Mouse (Mus musculus) v-Abl transformed pro-B cells (cell line): ENCODE data around the gene Hoxb2.

Source experiments
- in situ Hi-C, 2 experiments: fragments of 400-800 bp; cut with MboI; formaldehyde crosslinking; loops; one replicate each; pipeline ENCODE4 v1.15.1; 2025; ENCODE audit not compliant: unreplicated experiment in 2 of 2

Hoxb2 gene

DNA sequence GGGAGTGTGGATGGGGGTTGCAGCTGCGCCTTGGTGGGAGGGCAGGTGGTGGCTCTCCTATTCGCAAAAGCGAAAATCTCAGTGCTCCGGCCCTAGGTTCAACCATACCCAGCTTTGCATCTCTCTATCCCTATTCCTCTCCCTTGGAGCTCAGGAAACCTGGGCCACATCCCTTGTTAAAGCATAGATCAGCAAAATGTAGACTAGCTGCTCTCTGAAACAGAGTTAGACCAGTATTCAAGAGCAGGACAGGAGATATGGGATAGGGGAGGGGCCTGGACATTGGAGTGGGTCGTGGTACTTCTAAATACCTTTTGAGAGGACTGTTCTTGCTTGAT is 35.0 kb upstream of the Hoxb2 start:
- in situ Hi-C loops, result no loop called here

DNA sequence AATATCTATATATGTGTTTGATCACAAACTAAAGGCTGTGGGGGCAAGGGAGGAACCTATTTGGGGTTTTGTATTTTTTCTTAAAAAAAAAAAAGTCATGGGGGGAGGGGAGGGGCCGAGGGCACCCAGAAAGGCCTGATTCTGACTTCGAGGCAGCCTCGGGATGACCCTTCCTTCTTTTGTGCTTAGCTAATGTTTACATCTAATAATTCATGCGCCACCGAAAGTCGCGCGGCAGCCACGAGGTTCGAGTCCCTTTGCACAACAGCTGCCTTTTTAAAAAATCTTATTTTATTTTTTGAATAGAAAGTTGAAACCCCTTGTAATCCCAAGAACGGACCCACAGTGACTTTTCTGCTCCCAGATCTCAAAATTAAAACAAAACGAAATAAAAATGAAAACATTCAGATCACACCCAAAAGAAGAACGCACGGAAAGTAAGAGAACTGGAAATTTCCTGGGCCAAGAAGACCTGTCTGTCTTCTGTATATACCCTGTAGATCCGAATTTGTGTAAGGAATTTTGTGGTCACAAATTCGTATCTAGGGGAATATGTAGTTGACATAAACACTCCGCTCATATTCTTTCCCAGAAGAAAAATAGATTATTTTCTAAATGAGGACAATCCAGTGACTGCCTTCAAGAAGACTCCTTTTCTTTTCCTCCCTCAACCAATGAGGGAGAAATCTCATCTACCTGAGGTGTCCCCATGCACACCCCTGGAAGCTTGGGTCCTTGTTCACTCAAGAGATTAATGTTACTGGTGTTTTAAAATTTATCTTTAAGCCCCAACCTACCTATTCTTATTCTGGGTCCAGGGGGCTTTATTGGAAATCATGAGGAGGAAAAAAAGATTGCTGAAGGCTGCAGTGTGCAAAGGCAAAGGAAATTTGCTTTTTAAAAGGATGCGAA is 33.4 kb upstream of the Hoxb2 start:
- in situ Hi-C loops, result no loop called here

DNA sequence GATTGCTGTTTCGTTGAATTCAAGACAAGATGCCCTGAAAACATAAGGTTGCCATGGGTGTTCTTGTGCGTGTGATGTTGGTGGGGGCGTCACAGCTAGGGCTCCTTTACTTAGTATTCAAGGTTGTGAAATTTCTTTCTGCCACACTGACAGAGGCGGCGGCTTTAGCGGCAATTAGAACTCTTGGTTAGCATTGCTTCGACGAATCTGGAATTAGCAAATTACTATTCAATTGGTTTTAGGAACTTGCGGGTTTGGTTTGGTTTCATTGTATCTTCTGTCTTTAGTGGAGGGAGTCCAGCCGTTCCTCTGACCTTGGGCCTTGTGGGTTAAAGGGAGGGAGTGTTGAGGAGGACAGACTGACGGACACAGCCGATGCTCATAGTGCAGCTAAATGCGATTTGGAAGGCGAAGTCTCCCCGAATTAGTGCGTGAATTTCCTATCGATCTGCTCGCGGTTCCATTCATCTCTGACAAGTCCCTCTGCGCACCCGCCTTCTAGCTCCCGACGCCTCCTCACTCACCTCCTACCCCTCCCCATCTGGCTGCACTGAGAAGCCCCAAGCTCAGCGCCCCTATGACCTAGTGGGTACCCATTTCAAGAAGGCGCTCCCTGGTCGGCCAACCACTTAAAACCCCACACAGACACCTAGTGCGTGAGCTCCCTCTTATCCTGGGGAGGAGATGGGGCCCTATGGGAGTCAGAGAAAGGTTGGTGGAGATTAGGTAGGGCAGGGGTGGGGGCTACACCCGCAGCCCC is 32.5 kb upstream of the Hoxb2 start, which contains the start of gene Hoxb4:
Gene Hoxb4 (plus strand): TSS at position 660 of the 760 bp plus-strand sequence.
- in situ Hi-C loops, result no loop called here

DNA sequence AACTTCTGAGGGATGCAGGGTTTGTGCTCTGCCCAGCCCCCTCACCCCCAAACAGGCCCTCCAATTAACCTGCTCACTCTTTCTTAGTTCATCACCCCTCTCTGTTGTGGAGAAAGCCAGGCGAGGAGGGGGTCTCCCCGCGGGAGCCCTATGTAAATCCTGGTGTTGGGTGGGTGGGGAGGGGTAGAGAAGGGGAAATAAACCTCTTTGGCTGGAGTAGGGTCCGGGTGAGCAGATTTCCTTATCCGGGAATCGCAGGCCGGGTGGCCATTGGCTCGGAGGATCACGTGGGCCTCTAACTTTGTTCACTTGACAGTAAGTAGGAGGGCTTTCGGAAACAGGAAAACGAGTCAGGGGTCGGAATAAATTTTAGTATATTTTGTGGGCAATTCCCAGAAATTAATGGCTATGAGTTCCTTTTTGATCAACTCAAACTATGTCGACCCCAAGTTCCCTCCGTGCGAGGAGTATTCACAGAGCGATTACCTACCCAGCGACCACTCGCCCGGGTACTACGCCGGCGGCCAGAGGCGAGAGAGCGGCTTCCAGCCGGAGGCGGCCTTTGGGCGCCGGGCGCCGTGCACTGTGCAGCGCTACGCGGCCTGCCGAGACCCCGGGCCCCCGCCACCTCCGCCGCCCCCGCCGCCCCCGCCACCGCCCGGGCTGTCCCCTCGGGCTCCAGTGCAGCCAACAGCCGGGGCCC is 31.8 kb upstream of the Hoxb2 start:
- in situ Hi-C loops, result no loop called here

DNA sequence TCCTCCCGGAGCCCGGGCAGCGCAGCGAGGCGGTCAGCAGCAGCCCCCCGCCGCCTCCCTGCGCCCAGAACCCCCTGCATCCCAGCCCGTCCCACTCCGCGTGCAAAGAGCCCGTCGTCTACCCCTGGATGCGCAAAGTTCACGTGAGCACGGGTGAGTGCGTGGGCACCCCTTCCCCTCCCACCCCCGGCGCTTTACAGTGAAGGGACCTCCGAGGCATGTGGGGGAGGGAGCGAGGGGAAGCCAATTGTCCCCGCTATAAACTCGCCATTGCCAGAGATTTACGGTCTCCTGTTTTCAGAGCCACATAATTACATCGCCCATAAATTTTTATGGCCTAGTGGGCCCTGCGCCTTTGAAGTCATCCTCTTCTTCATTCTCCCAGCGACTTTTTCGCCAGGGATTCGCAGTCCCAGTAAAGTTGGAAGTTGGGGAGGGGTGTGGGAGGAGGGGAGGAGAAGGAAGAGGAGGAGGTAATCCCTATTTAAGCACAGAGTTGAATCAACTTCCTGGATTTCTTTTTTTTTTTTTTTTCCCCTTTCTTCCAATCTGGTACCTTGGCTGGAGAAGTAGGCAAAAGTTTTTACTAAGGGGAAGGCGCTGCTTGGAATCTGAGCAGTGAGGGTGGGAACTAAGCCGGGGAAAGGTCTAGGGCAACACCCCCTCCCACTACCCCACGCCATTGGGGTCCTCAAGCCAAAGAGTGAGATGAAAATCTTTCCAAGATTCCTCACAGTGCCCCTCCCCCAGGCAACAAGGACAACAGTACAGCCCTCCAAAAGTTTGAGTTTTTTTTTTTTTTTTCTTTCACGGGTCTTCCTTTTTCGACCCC is 31.0 kb upstream of the Hoxb2 start:
- in situ Hi-C loops, result no loop called here

DNA sequence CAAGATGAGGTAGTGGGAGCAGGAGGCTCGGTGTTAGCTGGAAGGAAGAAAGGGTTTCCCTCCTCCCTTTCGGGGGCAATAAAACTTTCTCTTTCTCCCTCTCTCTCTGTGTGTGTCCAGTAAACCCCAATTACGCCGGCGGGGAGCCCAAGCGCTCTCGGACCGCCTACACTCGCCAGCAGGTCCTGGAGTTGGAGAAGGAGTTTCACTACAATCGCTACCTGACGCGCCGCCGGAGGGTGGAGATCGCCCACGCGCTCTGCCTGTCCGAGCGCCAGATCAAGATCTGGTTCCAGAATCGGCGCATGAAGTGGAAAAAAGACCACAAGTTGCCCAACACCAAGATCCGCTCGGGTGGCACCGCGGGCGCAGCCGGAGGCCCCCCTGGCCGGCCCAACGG is 30.4 kb upstream of the Hoxb2 start:
- in situ Hi-C loops, result no loop called here

DNA sequence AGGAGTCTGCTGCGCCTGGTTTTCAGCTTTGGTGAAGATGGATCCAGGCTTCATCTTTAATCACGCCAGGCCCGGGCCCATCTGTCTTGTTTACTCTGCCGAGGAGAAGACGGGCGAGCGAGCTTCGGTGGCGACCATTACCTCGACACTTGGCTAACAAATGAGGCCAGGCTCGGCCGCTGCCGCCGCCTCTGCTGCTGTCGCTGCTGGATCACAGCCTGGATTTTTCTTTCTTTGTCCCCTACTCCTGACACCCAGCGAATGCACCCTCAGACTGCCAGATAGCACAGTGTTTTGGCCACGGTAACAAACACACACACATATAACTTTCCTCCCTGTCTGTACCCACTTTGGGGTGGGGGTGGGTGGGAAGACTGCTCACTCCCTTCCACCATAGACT is 29.6 kb upstream of the Hoxb2 start:
- in situ Hi-C loops, result no loop called here

DNA sequence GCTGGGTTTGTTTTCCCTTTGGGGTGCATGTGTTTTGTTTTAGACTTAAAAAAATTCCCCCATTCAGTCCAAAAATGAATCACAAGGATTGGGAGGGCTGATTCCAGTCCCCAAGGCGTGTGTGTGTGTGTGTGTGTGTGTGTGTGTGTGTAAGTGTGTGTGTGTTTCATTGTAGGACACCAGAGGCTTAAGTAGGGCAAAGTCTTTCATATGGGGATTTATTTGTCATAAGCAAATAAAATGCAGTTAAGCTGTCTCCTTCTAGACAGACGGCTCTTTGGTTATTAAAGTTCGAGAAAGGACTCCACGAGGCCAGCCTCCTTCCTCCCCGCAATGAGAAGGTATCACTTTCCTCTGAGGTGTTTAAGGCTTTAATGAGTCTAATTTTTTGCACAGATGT is 28.5 kb upstream of the Hoxb2 start:
- in situ Hi-C loops, result no loop called here

DNA sequence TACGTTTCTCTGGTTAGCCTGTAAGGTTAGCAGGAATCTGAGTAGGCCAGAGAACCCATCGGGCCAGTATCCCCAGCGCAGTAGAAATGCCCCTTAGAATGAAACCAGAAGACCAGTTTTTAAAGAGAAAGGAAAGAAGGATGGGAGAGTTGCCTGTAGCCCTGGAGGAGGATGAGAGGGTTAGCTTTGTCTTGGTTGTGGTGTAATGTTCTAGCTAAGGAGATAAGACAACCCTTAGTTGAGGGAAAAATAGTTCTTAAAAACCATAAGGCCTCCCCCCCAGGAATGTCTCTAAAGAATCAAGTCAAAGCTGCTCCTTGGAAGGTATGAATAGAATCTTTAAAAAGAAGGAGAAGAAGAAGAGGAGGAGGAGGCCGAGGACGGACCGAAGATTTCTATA is 27.6 kb upstream of the Hoxb2 start:
- in situ Hi-C loops, result no loop called here

DNA sequence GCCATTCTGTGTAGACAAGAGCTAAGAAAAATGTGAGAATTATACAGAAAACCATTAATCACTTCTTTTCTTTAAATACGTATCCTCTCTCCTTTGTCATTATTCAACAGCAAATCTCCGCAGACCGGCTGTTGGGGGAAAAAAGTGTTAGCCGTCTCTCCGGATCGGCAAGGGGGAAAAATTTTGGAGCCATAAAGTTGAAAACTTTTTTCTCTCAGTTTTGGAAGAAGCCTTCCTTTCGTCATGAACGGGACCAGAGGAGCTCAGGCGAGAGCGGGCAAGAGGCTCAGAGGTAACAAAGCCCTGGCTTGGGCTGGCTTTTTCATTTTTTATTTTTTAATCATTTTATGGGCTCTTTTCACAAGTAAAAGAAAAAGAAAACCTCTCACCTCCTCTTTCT is 27.2 kb upstream of the Hoxb2 start, which contains the start of gene Hoxb3:
Gene Hoxb3 (plus strand): TSS at position 173 of the 400 bp plus-strand sequence.
- in situ Hi-C loops, result no loop called here

DNA sequence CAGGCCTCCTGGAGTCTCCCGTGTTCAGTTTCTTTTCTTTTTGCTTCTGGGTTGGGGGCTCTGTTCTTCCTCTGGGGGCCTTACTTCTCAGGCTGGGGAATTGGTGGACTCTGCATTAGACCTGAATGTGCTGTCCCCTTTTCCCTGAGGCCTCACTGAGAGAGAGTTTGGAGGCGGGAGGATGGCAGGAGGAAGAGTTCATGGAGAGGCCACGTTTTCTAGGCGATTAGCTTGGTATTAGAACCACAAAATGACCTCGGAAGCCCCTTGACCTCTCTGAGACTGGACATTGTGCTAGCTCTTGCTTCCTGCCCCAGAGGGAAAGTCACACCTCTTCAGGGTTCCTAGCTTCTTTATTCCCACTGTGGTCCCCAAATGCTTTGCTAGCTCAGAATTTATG is 26.2 kb upstream of the Hoxb2 start:
- in situ Hi-C loops, result no loop called here

DNA sequence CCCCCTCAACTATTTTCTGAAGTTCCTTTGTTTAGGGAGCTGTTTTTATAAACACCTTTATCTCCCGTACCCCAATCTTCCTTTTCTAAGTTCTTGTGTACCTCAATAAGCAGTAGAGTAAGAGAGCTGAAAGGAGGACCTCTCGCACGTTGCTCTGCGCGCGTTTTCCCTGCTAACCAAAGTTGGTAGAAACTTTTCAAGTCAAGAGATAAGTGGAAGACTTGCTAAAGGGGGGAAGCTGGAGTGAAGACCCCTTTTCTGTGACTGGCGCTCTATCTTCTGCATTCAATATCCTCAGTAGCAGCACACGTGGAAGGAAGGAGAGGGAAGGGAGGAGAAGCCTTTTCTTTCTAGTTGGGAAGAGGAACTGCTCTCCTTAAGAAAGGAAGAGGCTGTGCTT is 25.4 kb upstream of the Hoxb2 start:
- in situ Hi-C loops, result no loop called here

DNA sequence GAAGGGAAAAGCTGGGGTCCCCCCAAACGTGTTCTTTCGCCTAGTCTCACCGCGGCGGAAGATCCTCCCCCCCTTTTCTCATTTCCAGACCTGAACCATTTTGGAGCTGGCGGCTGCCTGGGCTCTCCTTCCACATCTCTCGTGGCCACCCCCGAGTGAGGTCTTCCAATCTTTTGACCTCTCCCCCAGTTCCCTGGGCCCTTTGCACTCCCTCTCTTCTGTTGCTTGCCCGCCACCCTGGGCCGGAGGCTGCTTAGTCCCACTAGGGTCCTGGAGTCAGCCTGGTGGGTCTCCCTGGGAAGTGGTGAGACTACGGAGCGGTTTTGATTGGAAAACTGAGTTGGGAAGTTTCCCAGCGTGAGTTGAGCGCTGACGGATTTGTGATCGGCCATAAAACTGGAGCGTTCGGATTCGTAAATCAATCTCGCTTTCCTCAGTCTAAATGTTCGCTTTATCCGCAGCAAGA is 24.5 kb upstream of the Hoxb2 start:
- in situ Hi-C loops, result no loop called here

DNA sequence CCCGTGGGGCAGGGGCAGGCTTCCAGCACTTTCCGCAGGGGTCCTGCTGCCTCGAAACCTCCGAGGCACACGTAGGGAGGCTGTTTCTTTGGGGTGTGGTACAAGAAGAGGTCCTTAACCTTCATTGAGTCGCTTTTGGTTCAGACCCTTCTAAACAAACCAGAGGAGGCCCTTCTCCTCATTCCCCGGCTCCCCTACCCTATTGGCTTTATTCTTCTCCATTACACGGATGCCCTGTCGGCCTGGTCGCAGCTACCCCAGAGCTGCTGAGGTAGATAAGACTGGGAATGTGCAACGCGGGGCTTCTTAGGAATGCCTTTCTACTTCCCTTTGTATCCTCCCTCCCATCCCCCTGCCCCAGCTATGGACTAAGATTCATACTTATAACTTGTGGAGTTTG is 23.6 kb upstream of the Hoxb2 start:
- in situ Hi-C loops, result no loop called here

DNA sequence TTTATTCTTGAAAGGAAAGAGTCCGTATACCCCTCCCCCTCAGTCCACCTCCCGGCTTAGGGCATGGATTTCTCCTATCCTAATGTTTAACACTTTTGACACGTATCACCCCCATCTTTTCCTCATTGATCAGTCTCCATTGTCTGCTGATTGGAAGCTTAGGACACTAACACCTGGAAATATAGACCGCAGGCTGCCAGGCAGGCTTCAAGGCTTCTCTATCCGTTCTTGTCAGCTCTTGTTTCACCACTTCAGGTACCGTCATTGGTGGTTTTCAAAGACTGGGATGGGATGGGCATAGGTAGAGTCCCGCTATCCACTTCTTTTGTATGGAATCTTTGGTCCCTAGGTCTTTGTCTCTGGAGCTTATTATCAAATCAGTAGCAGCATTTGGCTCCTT is 23.2 kb upstream of the Hoxb2 start:
- in situ Hi-C loops, result no loop called here

DNA sequence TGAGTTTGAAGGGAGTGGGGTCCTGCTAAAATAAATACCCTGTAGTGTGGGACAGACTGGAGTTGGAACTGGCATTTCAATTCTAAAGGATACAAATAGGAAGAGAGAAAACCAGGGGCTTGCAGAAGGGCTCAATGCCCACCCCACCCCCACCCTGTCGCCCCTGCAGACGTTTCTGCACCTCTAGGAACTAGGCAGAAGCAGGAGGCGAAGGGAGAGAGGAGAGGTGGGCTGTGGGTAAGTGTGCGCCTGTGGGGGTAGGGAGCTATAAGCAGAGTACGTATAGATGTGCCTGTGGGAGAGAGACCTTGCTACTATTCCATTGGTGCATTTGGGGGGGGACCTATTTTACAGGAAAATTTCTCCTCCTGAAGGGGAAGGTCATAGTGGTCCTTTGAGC is 22.6 kb upstream of the Hoxb2 start:
- in situ Hi-C loops, result no loop called here

DNA sequence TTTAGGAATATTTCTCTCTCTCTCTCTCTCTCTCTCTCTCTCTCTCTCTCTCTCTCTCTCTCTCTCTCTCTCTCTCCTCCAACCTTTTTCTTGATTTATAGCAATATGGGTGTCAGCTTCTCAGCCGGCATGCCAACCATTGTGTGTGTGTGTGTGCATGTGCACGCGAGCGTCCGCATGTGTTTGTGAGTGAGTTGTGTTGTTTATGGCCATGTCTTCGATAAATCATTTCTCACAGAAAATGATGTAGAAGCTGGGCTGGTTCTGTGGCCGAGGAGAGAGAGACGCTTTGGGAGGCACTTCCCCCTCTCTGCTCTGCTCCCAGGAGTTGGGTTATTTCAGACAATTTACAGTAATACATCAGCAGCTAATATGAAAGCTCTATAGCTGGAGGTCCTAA is 21.7 kb upstream of the Hoxb2 start:
- in situ Hi-C loops, result no loop called here

DNA sequence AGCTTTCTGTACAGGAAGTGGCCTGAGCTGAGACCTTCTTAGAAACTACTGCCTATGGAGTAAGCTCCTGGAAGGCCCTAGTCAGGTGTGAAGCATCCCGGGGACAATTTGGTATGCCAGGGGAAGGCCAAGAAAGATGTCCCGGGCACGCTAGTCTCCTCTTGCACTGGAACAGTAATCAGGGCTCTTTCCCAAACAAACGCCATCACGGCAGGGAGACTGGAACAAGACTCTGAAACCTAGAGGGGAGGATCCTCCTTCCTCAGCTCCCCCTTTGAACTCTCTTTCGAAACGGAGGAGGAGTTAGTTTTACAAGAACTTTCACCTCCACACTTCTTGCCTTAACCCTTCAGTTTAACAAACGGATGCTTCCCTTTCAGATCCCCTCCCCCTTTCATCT is 18.2 kb upstream of the Hoxb2 start:
- in situ Hi-C loops, result no loop called here

DNA sequence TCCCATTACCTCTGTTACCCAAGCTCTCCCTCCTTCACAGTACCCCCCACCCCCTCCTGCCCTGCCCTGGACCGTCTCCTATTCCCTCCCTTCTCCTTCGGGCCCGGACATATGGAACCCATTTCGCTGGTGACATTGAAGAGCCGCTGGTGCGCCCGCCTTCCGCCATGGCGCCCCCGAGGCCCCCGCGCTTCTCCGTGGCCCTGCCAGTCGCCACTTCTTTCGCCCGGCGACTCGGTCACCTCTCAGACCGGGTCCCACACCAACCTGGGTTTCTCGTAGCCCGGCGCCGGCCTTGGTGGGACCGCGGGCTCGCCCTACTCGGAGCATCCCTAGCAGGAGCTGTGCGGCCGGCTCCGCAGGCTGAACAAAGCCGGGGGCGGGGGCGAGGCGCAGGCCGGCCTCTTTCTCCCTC is 17.7 kb upstream of the Hoxb2 start:
- in situ Hi-C loops, result no loop called here

DNA sequence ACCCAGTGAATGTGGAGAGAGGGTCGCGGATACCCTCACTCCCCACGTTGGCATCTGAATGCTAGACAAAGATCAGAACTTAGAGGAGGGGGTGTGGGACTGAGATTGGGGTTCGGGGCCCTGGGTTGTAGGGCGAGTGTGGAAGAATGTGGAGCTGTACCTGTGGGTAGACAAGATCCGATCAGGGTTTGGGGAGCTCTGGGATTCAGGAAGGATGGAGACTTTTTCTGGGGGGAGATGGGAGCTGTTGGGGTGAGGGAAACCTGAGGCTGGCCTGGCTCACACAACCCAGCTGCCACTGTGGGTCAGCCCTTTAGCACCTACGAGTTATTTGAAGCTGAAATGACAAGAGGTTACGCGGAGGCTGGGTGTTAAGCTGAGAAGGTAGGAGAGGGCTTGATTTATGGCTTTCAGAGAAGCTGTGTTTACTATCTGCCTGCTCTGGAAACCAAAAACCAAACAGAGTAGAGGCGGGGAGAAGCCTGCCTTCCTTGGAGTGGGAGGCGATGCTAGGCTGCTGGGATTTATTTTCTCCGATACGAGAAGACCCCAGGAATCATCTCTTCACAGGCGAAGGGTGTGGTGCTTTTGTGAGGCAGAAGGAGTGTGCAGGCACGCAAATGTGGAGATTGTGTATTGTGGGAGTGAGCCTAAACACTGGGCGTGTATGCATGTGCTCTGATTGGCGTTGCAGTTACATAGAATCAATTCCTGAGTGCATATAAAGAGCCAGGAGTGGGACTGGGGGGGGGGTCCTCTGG is 16.9 kb upstream of the Hoxb2 start:
- in situ Hi-C loops, result no loop called here
